Mouse (Mus musculus) right cerebral cortex, postnatal 25 days (tissue): Measurements from ENCODE around the gene Prh1.
"Not testable (repeated sequence)": the region's sequence is repeated elsewhere in the genome, so short reads cannot be mapped to it uniquely, and the experiment has no call there.

Experiments used
- DNase-seq: peaks from one replicate; pipeline ENCODE4 v3.0.0; 2022

The Prh1 gene

DNA sequence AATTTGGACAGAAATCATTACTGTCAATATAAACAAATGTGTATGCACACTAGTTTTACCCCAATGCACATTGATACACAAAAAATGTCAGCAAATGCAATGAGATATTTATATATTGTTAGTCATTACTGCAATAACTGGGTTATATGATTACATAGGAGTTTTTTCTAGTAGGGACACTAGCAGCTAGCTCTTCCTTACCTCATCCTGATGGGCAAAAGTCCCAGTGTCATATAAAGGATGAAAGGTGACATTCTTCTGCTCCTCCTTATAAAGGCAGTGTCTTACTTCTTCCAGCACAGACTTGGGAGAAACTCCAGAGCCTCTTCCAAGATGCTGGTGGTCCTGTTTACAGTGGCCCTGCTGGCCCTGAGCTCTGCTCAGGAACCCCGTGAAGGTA, at the start of gene Prh1:
Prh1 (plus strand) TSS at position 301 of the 400 bp plus-strand sequence.
- not testable (repeated sequence) for DNase-seq

DNA sequence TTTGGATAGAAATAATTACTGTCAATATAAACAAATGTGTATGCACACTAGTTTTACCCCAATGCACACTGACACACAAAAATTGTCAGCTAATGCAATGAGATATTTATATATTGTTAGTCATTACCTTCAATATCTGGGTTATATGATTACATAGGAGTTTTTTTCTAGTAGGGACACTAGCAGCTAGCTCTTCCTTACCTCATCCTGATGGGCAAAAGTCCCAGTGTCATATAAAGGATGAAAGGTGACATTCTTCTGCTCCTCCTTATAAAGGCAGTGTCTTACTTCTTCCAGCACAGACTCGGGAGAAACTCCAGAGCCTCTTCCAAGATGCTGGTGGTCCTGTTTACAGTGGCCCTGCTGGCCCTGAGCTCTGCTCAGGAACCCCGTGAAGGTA, 26.0 kb downstream of the Prh1 start, which contains the start of gene Prp2:
Prp2 (plus strand) TSS at position 301 of the 400 bp plus-strand sequence.
- not testable (repeated sequence) for DNase-seq
